Mouse (Mus musculus) lung, postnatal 4 days (tissue): ENCODE measurements at regions not wholly inside any gene's neighbourhood (a gene's known extent, or its start where the extent isn't known, plus 50 kb on each side); places are given as distances from the start of the nearest gene placed in this dataset.

Experiments
- DNase-seq, 2 experiments: peaks; one replicate each; pipeline ENCODE4 v3.0.0; 2021

- DNase-seq = no peak
Measured at GRCm38 (mm10) chr12:99039497-99040322, 119.3 kb downstream of the Ttc8 start.

GRCm38 (mm10) chr12:99041606-99042005 is 121.2 kb downstream of the Ttc8 start:
- DNase-seq = no peak

- no peak for DNase-seq
Measured at GRCm38 (mm10) chr12:99042918-99043862, 122.8 kb downstream of the Ttc8 start.

GRCm38 (mm10) chr12:99044477-99044876 is 124.1 kb downstream of the Ttc8 start:
- DNase-seq = no peak

- no peak for DNase-seq
Measured at GRCm38 (mm10) chr12:99050426-99050825, 130.1 kb downstream of the Ttc8 start.

- DNase-seq = no peak
Measured at GRCm38 (mm10) chr12:99052599-99052998, 132.2 kb downstream of the Ttc8 start.

GRCm38 (mm10) chr12:99057521-99057920 is 137.1 kb downstream of the Ttc8 start:
- DNase-seq = no peak

- no peak for DNase-seq
Measured at GRCm38 (mm10) chr12:99058916-99059315, 138.5 kb downstream of the Ttc8 start.

GRCm38 (mm10) chr12:99059491-99059890 is 139.1 kb downstream of the Ttc8 start:
- no peak for DNase-seq

- no peak for DNase-seq
Measured at GRCm38 (mm10) chr12:99060702-99061101, 140.3 kb downstream of the Ttc8 start.

GRCm38 (mm10) chr12:99063441-99063840 is 143.1 kb downstream of the Ttc8 start:
- no peak for DNase-seq

- no peak for DNase-seq
Measured at GRCm38 (mm10) chr12:99063885-99064284, 143.5 kb downstream of the Ttc8 start.

- DNase-seq = no peak
Measured at GRCm38 (mm10) chr12:99067962-99068361, 147.6 kb downstream of the Ttc8 start.

- DNase-seq = no peak
Measured at GRCm38 (mm10) chr12:99073766-99074165, 153.4 kb downstream of the Ttc8 start.

- no peak for DNase-seq
Measured at GRCm38 (mm10) chr12:99077366-99077765, 157.0 kb downstream of the Ttc8 start.

GRCm38 (mm10) chr12:99079873-99080272 is 159.5 kb downstream of the Ttc8 start:
- DNase-seq = no peak

GRCm38 (mm10) chr12:99083616-99084015 is 163.2 kb downstream of the Ttc8 start:
- DNase-seq = no peak

- DNase-seq = peak; percentile 86 to 88
Measured at GRCm38 (mm10) chr12:99084144-99084543, 163.8 kb downstream of the Ttc8 start.

GRCm38 (mm10) chr12:99087286-99087685 is 166.9 kb downstream of the Ttc8 start:
- no peak for DNase-seq

- DNase-seq = no peak
Measured at GRCm38 (mm10) chr12:99091770-99092169, 171.4 kb downstream of the Ttc8 start.

GRCm38 (mm10) chr12:99093151-99093550 is 172.8 kb downstream of the Ttc8 start:
- no peak for DNase-seq

- no peak for DNase-seq
Measured at GRCm38 (mm10) chr12:99093989-99094388, 173.6 kb downstream of the Ttc8 start.

- DNase-seq = peak; percentile 63 to 88
Measured at GRCm38 (mm10) chr12:99096930-99097617, 176.7 kb downstream of the Ttc8 start.
